Mouse (Mus musculus) liver, embryonic 15.5 days (tissue): ENCODE measurements at regions not wholly inside any gene's neighbourhood (a gene's known extent, or its start where the extent isn't known, plus 50 kb on each side); places are given as distances from the start of the nearest gene placed in this dataset.

Experiments used
- ATAC-seq: fragments of 200-750 bp; cut with Nextera tagmentation; 2 replicates; pipeline ENCODE4 v1.8.0; 2017; ENCODE audit warnings: moderate number of reproducible peaks, mild to moderate bottlenecking, moderate library complexity; ENCODE audit not compliant: insufficient read depth
- H3K27ac ChIP-seq: fragments of 300-500 bp; sonication (generic); replicated peaks from 2 replicates; pipeline ENCODE4 v1.5.1; 2015; ENCODE audit warnings: mild to moderate bottlenecking, inconsistent platforms
- H3K27me3 ChIP-seq: fragments of 300-500 bp; sonication (generic); 2 replicates; pipeline ENCODE4 v1.6.1; 2015; ENCODE audit warnings: mild to moderate bottlenecking, inconsistent platforms
- H3K36me3 ChIP-seq: fragments of 300-500 bp; sonication (generic); replicated peaks from 2 replicates; pipeline ENCODE4 v1.6.1; 2015; ENCODE audit warnings: moderate library complexity, mild to moderate bottlenecking, inconsistent platforms
- H3K4me1 ChIP-seq: fragments of 300-500 bp; sonication (generic); replicated peaks from 2 replicates; pipeline ENCODE4 v1.6.1; 2015; ENCODE audit warnings: inconsistent platforms
- H3K4me2 ChIP-seq: fragments of 300-500 bp; sonication (generic); 2 replicates; pipeline ENCODE4 v1.6.1; 2015; ENCODE audit warnings: moderate library complexity, mild to moderate bottlenecking, inconsistent platforms
- H3K4me3 ChIP-seq: fragments of 300-500 bp; sonication (generic); replicated peaks from 2 replicates; pipeline ENCODE4 v1.5.1; 2015; ENCODE audit warnings: mild to moderate bottlenecking, inconsistent platforms
- H3K9ac ChIP-seq: fragments of 300-500 bp; sonication (generic); 2 replicates; pipeline ENCODE4 v1.6.1; 2015; ENCODE audit warnings: moderate library complexity, mild to moderate bottlenecking, inconsistent platforms
- H3K9me3 ChIP-seq: fragments of 300-500 bp; sonication (generic); replicated peaks from 2 replicates; pipeline ENCODE4 v1.6.1; 2016; ENCODE audit warnings: inconsistent platforms
- WGBS: fragments of 180-500 bp; shearing (Covaris S2); methylation state at CpG from one replicate; pipeline ENCODE4 v1.1.7; 2015; ENCODE audit warnings: mixed read lengths; ENCODE audit not compliant: insufficient replicate concordance; 5-methylcytosine and 5-hydroxymethylcytosine counted together

- no peak overlapping the region for H3K4me3 ChIP-seq
- H3K4me1 ChIP-seq: no peaks in the 10 kb centered on the region
- H3K27ac ChIP-seq: no peak overlapping the region
- ATAC-seq: no peak
- no peaks in the 10 kb centered on the region for H3K9me3 ChIP-seq
- H3K36me3 ChIP-seq: no peaks in the 10 kb centered on the region
- no peak overlapping the region for H3K4me2 ChIP-seq
- WGBS: 72% methylated on average over 11 of the region's 11 CpGs
- H3K9ac ChIP-seq: no peak overlapping the region
- no peaks in the 10 kb centered on the region for H3K27me3 ChIP-seq
Observed at GRCm38 (mm10) chr12:70673188-70673587, 152.1 kb upstream of the Frmd6 start.

DNA sequence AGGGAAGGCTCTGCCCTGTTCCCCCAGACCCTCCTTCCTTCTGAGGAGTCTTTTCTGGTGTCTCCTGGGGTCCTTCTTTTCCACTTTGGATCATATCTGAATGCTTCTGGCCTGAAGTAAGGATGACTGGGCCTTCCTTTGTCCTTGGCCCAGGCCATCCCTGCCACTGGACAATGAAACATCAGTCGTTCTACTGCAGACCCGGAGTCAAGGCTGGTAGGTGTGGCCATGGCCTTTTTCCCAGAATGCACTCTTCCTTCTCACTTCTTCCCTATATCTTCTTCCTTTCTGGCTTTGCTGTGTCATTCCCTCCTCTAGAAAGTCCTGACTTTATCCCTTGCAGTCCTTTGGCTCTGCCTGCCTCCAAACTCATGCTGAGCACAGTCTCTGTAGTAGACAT, 151.2 kb upstream of the Frmd6 start:
- WGBS: 47% methylated on average over 2 of the region's 2 CpGs
- Histone ChIP-seq H3K4me1 (no peaks in the 10 kb centered on the region), H3K9ac (no peak overlapping the region), H3K4me2 (no peak overlapping the region), H3K27ac (no peak overlapping the region), H3K9me3 (no peaks in the 10 kb centered on the region), H3K36me3 (no peaks in the 10 kb centered on the region), H3K27me3 (no peaks in the 10 kb centered on the region), H3K4me3 (no peak overlapping the region)
- no peak for ATAC-seq

DNA sequence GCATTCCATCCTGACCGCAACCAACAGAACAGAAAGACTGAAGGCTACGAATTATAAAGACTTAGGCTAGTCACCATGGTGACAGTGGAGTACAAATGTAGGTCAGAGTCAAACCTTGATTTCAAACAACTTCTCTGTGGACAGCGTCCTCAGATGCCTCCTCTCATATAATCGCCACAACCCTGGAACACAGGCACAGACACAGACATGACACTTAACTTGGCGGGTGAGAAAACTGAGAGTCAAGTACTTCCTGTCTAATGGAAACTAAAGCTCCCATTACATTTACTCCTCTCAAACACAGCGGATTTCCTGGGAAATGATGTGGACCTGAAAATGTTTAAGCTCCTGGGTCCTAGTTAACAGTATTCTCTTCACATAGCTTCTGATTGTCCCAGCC, 149.5 kb upstream of the Frmd6 start:
- Histone ChIP-seq H3K36me3 (no peaks in the 10 kb centered on the region), H3K9ac (no peak overlapping the region), H3K4me3 (no peak overlapping the region), H3K4me1 (no peaks in the 10 kb centered on the region), H3K4me2 (no peak overlapping the region), H3K27ac (no peak overlapping the region), H3K27me3 (no peaks in the 10 kb centered on the region), H3K9me3 (no peaks in the 10 kb centered on the region)
- whole genome bisulfite sequencing: 70% methylated on average over 6 of the region's 6 CpGs
- ATAC-seq: no peak

- ATAC-seq: no peak
- no peaks in the 10 kb centered on the region for H3K9me3 ChIP-seq
- H3K4me2 ChIP-seq: no peak overlapping the region
- no peaks in the 10 kb centered on the region for H3K27me3 ChIP-seq
- no peaks in the 10 kb centered on the region for H3K4me1 ChIP-seq
- WGBS: 73% methylated on average over 20 of the region's 20 CpGs
- H3K9ac ChIP-seq: no peak overlapping the region
- H3K36me3 ChIP-seq: no peaks in the 10 kb centered on the region
- H3K27ac ChIP-seq: no peak overlapping the region
- H3K4me3 ChIP-seq: no peak overlapping the region
Observed at GRCm38 (mm10) chr12:70679701-70680425, 145.5 kb upstream of the Frmd6 start.

DNA sequence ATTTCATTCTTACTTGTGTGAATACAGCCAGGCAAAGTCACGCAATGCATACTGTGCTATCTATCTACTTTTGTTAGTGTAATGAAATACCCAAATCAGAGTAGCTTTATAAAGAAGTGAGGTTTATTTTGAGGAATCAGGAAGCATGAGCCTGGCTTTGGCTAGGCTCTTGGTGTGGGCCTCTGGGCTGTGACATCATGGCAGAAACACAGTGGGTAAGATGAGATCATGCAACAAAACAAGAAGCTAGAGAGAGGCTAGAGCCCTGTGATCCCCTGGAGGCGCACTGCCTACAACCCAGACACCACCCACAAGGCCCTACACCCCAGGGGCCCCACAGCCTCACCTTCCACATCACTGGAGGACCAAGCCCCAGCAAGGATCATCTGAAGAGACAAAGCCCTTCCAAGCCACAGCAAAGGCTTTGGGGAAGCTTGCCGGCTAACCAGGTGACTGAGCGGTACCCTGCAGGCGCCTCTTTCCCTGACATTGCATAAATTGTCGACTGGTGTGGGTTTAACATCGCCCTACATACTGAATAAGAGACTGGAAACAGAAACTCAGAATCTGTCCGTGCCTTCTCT, 143.8 kb upstream of the Frmd6 start:
- 70% methylated on average over 8 of the region's 8 CpGs for WGBS
- Histone ChIP-seq H3K9ac (no peak overlapping the region), H3K9me3 (no peaks in the 10 kb centered on the region), H3K4me1 (no peaks in the 10 kb centered on the region), H3K36me3 (no peaks in the 10 kb centered on the region), H3K27me3 (no peaks in the 10 kb centered on the region), H3K4me2 (no peak overlapping the region), H3K27ac (no peak overlapping the region), H3K4me3 (no peak overlapping the region)
- no peak for ATAC-seq

GRCm38 (mm10) chr12:70684354-70684753, 141.0 kb upstream of the Frmd6 start:
- ATAC-seq: no peak
- 68% methylated on average over 9 of the region's 9 CpGs for WGBS

DNA sequence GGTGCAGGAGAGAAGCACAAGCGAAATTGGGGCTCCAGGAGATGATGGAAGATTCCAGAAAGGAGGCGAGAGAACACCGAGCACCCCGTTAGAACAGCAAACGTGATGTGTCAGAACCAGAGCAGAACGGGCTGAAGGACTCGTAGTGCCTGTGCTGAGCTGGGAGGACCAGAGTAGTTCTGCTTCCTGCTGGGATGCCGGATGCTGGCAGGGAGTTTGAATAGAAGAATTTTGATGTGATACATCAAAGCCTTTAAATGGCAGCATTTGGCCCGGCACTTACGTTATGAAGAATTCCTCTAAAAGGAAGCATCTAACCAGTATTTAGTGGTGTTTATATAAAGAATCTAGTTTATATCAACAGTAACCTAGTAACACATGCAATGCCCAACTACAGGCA, 139.9 kb upstream of the Frmd6 start:
- WGBS: 68% methylated on average over 10 of the region's 10 CpGs
- Histone ChIP-seq H3K9me3 (no peaks in the 10 kb centered on the region), H3K9ac (no peak overlapping the region), H3K27ac (no peak overlapping the region), H3K36me3 (no peaks in the 10 kb centered on the region), H3K4me1 (no peaks in the 10 kb centered on the region), H3K27me3 (no peaks in the 10 kb centered on the region), H3K4me3 (no peak overlapping the region), H3K4me2 (no peak overlapping the region)
- no peak for ATAC-seq

More at GRCm38 (mm10) chr12:70684354-70684753, 141.0 kb upstream of the Frmd6 start:
- no peak overlapping the region for H3K4me3 ChIP-seq
- H3K9me3 ChIP-seq: no peaks in the 10 kb centered on the region
- H3K27ac ChIP-seq: no peak overlapping the region
- no peak overlapping the region for H3K4me2 ChIP-seq
- no peak overlapping the region for H3K9ac ChIP-seq
- H3K27me3 ChIP-seq: no peaks in the 10 kb centered on the region
- H3K4me1 ChIP-seq: no peaks in the 10 kb centered on the region
- no peaks in the 10 kb centered on the region for H3K36me3 ChIP-seq

GRCm38 (mm10) chr12:70686337-70686736, 139.0 kb upstream of the Frmd6 start:
- 79% methylated on average over 10 of the region's 10 CpGs for WGBS
- H3K4me2 ChIP-seq: no peak overlapping the region
- no peaks in the 10 kb centered on the region for H3K36me3 ChIP-seq
- ATAC-seq: no peak
- H3K9me3 ChIP-seq: no peaks in the 10 kb centered on the region
- H3K4me3 ChIP-seq: no peak overlapping the region
- no peaks in the 10 kb centered on the region for H3K4me1 ChIP-seq
- no peaks in the 10 kb centered on the region for H3K27me3 ChIP-seq
- H3K27ac ChIP-seq: no peak overlapping the region
- no peak overlapping the region for H3K9ac ChIP-seq

DNA sequence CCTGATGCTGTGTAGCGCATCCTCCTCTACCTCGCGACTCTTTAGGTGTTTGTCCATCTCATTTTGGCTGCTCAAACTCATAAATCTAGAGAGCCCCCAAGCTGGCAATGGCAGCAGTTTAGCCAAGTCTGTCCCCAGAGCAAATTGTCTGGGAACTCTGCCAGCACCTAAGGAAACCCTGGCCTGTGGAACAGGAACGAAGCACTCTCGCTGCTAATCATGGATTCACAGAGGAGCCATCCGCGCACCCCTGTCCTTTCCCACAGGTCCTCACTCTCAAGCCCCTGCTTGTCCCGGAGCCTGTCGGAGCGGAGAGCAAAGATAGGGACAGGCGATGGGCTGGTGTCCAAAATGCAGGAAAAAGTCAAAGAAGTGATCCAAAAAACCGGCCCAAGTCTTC, 138.3 kb upstream of the Frmd6 start:
- H3K27me3 ChIP-seq: no peaks in the 10 kb centered on the region

GRCm38 (mm10) chr12:70695162-70695561, 130.2 kb upstream of the Frmd6 start:
- no peaks in the 10 kb centered on the region for H3K9me3 ChIP-seq
- no peak overlapping the region for H3K27ac ChIP-seq
- ATAC-seq: no peak
- no peaks in the 10 kb centered on the region for H3K36me3 ChIP-seq
- no peak overlapping the region for H3K4me2 ChIP-seq
- WGBS: 65% methylated on average over 5 of the region's 5 CpGs
- no peak overlapping the region for H3K9ac ChIP-seq
- H3K27me3 ChIP-seq: no peaks in the 10 kb centered on the region
- H3K4me3 ChIP-seq: no peak overlapping the region
- no peaks in the 10 kb centered on the region for H3K4me1 ChIP-seq

More for the DNA sequence above, 138.3 kb upstream of the Frmd6 start:
- no peak overlapping the region for H3K4me2 ChIP-seq
- no peaks in the 10 kb centered on the region for H3K4me1 ChIP-seq
- no peak overlapping the region for H3K4me3 ChIP-seq
- H3K27ac ChIP-seq: no peak overlapping the region
- no peaks in the 10 kb centered on the region for H3K9me3 ChIP-seq
- WGBS: 75% methylated on average over 12 of the region's 12 CpGs
- H3K9ac ChIP-seq: no peak overlapping the region
- no peaks in the 10 kb centered on the region for H3K36me3 ChIP-seq
- ATAC-seq: no peak

GRCm38 (mm10) chr12:70696256-70696655, 129.1 kb upstream of the Frmd6 start:
- Histone ChIP-seq H3K36me3 (no peaks in the 10 kb centered on the region), H3K9me3 (no peaks in the 10 kb centered on the region), H3K27me3 (no peaks in the 10 kb centered on the region), H3K4me1 (no peaks in the 10 kb centered on the region), H3K27ac (no peak overlapping the region), H3K9ac (no peak overlapping the region), H3K4me2 (no peak overlapping the region), H3K4me3 (no peak overlapping the region)
- ATAC-seq: no peak
- 62% methylated on average over 6 of the region's 6 CpGs for WGBS

DNA sequence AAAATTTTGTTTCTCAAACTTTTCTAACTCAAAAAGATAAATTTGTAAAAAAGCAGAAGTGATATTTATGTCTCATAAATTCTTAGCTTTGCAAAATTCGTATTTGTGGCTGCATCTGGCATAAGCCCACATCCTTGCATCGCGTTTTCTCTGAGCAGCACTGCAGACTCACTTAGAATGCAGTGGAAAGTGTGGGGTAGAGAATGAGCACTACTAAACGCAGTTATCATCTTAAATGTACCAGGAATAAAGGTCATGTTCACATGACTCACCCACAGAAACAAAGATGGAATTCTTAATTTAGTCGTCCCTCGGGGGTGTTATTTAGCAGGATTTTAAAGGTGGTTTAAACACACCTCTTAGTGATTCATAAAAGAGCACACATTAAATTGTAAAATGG, 126.8 kb upstream of the Frmd6 start:
- Histone ChIP-seq H3K4me2 (no peak overlapping the region), H3K4me3 (no peak overlapping the region), H3K9me3 (no peaks in the 10 kb centered on the region), H3K36me3 (no peaks in the 10 kb centered on the region), H3K27ac (no peak overlapping the region), H3K4me1 (0 out of 2 replicates have a peak, but pooled peaks cover 3% of the 10 kb centered on the region), H3K9ac (no peak overlapping the region), H3K27me3 (no peaks in the 10 kb centered on the region)
- ATAC-seq: no peak
- 47% methylated on average over 6 of the region's 6 CpGs for WGBS
